Mouse (Mus musculus) neural tube, embryonic 10.5 days (tissue): ENCODE measurements around the gene Skp1a.
A peak's percentile ranks its signal among the peaks of the same experiment; 100 is the strongest.

Source experiments
- DNase-seq: peaks from one replicate; pipeline ENCODE4 v3.0.0-alpha.2; 2017; ENCODE audit warnings: low spot score; ENCODE audit errors: extremely low spot score

Skp1a gene

GRCm38 (mm10) chr11:52253674-52254375 is 22.0 kb downstream of the Skp1a start:
- DNase-seq = peak; percentile 59

GRCm38 (mm10) chr11:52255077-52255476 is 23.3 kb downstream of the Skp1a start:
- DNase-seq = no peak

GRCm38 (mm10) chr11:52257376-52257775 is 25.6 kb downstream of the Skp1a start:
- no peak for DNase-seq

- DNase-seq = no peak
These were observed 26.9 kb downstream of the Skp1a start for GRCm38 (mm10) chr11:52258711-52259110.

GRCm38 (mm10) chr11:52260878-52261277 is 29.1 kb downstream of the Skp1a start:
- DNase-seq = no peak

- DNase-seq = no peak
These were observed 30.1 kb downstream of the Skp1a start for GRCm38 (mm10) chr11:52261937-52262336.

GRCm38 (mm10) chr11:52262338-52262737 is 30.5 kb downstream of the Skp1a start:
- DNase-seq = no peak

- DNase-seq = no peak
These were observed 33.1 kb downstream of the Skp1a start for GRCm38 (mm10) chr11:52264871-52265270.

- no peak for DNase-seq
These were observed 34.0 kb downstream of the Skp1a start for GRCm38 (mm10) chr11:52265616-52266307.

- no peak for DNase-seq
These were observed 35.5 kb downstream of the Skp1a start for GRCm38 (mm10) chr11:52267271-52267670.

GRCm38 (mm10) chr11:52268104-52268835 is 36.5 kb downstream of the Skp1a start:
- DNase-seq = no peak

GRCm38 (mm10) chr11:52269841-52270240 is 38.0 kb downstream of the Skp1a start:
- no peak for DNase-seq

- no peak for DNase-seq
These were observed 40.1 kb downstream of the Skp1a start for GRCm38 (mm10) chr11:52271765-52272495.

- no peak for DNase-seq
These were observed 40.8 kb downstream of the Skp1a start for GRCm38 (mm10) chr11:52272619-52273018.

GRCm38 (mm10) chr11:52273183-52273941 is 41.6 kb downstream of the Skp1a start:
- DNase-seq = no peak

- DNase-seq = no peak
These were observed 42.1 kb downstream of the Skp1a start for GRCm38 (mm10) chr11:52273942-52274330.

- no peak for DNase-seq
These were observed 42.8 kb downstream of the Skp1a start for GRCm38 (mm10) chr11:52274456-52275112.

- DNase-seq = no peak
These were observed 43.6 kb downstream of the Skp1a start for GRCm38 (mm10) chr11:52275366-52275765.

GRCm38 (mm10) chr11:52275774-52276555 is 44.2 kb downstream of the Skp1a start:
- DNase-seq = no peak
